Mouse (Mus musculus) urinary bladder, postnatal 10 days (tissue): ENCODE results near the gene Frrs1.

Experiments
- DNase-seq: peaks from one replicate; pipeline ENCODE4 v3.0.0; 2022; ENCODE audit warnings: low spot score

The Frrs1 gene

DNA sequence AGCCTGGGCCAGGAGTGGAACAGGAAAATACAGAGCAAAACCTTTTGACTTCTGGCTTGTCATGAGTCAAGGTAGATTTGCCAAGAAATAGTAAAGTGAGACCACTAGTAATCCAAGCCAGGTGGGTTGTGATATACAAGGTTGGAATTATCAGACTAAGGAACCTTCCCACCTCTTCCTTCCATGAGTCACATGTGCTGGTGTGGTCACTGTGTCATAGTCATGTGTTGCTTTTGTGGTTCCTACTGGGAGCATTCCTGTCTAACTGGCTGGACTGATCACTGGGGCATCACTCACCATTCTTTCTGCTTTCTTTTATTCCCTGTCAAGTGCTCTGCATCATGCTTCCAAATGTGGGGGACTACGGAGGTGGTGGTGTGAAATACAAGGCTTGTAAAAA, 11.2 kb upstream of the Frrs1 start:
- DNase-seq = no peak

DNA sequence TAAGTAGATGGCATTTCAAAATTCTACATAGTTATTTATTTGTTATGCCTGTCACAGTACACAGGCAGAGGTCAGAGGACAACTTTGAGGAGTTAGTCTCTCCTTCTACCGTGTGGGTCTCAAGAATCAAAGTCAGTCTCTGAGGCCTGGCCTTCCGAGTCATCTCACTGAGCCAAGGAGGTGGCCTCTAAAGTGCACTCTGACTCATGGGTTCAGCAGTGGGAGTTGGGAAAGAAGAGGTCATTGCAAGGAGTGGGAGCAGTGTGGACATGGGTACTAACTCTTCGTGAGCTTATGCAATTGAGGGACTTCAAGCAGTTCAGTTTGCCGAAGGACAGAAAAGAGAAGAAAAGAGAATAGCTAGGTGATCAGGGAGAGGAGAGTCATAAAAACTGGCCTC, 10.3 kb upstream of the Frrs1 start:
- DNase-seq = no peak

DNA sequence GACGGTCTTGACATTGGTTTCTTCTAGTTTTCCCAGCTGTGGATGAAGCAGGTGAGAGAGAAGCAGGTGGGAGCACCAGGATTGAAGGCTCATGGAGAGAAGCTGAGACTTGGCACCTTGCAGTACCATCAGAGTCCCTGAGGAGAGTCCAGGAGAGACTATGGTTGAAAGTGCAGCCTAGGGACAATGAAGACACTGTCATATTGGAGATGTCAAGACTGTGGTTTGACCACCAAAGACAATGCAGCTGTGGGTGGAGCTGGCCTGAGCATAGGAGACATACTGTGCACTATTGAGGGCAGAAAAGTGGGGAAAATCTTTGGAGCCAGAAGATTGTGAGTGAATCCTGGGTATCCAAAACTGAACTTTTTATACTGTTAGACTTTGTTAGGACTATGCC, 8.9 kb upstream of the Frrs1 start:
- DNase-seq = no peak

DNA sequence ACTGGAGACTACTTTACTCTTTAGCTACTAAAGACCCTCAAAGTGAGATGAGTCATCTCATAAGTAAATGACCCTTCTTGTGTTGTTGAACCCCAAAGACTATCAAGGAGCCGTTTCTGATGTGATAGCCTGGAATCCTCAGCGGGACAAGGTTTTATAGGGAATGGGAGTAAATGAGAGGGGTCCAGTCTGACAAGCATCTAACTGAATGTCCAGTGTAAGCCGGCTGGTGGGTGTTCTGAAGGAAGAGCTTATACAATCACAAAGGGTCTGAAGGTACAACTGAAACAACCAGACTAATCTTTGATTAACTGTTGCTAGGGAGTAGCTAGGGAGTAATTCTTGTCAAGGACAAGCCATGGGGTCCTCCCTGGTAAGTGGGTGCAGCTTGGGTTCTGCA, 6.8 kb upstream of the Frrs1 start:
- no peak for DNase-seq

DNA sequence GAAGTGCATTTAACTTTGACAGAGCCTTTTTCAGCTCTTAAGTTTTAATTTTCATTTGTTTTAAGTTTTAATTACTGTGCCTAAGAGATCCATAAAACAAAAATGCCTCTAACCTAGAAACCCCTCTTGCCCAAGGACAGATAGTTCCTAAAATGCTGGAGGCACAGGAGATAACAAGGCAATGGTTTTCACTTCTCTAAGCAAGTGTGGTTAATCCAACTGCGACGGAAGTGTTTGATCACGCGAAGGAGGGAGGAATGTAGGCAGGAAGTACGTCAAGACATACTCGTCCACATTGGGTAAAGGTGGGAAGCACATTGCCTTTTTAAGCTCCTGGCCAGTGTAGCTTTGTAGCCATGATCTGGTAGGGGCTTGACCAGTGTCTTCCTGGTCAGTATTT, 1.7 kb upstream of the Frrs1 start:
- no peak for DNase-seq

DNA sequence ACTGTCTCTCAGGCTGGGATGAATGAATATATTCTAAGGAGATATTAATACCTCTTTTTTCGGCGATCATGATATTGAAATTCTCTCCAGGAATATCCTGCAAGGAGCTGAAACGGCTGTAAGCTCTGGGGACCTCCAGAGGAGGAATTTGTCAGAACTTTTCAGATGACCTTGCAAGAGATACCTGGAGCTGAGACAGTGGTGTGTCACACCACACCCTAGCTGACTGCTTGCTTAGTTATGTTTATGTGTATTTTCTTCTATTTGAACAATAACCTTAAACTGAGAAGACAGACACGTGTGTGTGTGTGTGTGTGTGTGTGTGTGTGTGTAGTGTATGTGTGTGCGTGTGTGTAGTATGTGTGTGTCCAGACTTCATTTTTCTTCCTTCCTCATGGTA, 488 bp downstream of the Frrs1 start:
- DNase-seq = no peak

DNA sequence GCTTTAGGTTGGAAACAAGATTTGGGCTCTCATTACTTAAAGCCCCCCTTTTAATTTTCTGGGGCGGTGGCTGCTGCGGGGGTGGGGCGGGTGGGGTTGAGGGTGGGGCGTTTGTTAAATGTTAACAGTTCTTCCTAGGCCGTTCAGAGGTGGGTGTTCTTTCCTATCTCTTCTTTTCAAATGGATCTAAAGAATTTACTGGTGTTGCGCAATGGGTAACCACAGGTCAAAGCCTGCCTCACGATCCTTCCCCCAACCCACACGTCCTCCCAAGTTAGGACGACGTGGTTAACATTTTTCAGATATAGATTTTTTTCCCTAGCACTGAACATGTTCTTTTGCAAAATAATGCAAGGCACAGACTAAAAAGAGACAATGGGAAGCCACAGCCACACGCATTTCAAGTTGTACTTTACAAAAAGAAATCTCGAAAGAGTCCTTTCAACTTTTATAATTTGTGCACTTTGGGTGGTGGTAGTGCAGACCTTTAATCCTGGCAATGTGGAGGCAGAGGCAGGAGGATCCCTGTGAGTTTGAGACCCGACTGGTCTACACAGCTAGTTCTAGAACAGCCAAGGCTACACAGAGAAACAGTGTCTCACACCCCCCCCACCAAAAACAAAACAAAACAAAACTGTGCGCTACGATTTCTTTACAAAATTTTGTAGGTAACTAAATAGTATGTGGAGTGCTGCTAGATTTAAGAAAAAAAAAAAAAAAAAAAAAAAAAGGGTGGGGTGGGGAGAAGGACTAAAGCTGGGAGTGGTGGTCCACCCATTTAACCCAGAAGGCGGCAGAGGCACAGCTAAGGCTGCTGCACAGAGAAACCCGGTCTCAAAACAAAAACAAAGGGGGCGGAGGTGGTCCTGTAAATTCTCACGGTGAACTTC, 1.3 kb downstream of the Frrs1 start:
- DNase-seq = no peak

DNA sequence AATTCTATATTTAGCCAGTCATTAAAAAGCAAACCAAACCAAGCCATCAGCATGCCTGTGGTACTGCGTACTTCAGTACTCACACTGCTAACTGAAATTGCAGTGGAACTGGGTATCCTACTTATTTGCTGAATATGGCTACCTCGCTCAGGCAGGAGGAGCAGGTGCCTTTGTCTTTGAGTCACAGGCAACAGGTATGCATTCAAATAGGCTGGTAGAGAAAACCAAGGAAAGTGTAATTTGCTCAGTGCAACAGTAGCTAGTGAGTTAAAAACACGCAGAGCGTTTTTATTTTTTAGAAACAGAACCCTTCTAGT, 1.9 kb downstream of the Frrs1 start:
- no peak for DNase-seq

DNA sequence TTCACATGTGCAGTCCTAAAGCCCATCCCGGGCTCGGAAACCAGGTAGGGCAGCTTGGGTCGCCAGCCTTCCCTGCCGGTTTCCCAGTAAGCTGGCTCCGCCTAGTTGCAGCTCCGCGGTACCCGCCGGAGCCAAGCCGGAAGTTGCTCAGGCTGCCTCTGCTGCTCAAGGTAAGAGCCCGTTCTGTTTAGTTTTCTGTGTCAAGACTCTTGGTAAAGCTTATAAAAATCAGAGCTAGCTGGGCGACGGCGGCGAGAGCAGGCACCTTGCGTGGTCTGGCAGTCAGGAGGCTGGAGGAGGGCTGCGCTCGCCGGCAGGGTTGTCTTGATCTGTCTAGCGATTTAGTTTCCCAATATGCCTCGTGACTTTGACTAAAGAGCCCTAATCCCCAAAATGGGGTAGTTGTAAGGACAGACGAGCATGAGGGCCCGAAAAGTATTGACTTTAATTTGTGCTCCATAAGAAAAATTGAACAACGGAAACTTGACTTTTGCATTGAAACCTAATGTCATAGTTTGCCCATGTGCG, 2.3 kb downstream of the Frrs1 start:
- DNase-seq = no peak

DNA sequence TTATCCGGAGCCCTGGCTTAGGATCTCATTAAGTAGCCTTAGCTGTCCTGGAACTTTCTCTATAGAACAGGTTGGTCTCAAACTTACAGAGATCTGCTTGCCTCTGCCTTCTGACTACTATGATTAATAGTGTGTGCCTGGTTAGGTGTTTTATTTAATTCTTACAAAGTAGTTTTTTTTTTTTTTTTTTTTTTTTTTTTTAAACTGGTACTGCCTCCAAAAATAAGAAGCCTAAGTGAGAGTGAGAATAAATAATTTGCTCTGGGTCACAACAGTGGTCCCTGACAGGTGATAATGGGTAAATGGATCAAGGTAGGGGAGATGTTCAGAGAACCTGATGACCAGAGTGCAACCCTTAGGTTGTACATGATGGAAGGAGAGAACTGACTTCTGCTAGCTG, 3.4 kb downstream of the Frrs1 start:
- no peak for DNase-seq

DNA sequence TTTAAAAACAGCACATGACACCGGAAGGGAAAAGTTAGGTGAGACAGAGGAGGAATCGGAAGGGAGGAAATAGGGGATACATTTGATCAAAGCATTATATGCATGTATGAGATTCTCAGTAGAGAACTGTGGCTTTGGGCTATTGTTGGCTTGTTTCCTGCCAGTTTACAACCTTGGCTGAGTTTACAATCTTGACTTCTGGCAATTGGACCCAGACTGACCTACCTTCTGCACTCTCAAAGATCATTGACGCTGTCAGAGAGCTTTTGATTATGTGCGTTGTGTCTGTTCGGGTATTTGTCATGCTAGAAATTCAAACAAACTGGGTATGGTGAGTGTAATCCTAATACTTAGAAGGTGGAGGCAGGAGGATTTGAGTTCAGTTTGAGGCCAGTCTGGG, 5.2 kb downstream of the Frrs1 start:
- DNase-seq = no peak

DNA sequence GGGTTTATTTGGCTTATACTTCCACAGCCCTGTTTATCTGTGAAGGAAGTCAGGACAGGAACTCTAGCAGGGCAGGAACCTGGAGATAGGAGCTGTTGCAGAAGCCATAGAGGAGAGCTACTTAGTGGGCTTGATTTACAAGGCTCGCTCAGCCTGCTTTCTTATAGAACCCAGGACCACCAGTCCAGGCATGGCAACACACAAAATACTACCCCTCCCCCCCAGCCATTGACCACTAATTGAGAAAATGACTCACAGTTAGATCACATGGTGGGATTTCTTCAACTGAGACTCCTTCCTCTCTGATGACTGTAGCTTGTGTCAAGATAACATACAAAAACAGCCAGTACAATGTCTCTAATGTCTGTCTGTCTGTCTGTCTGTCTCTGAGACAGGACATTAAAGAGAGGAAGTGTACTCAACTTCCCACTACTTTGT, 6.0 kb downstream of the Frrs1 start:
- no peak for DNase-seq

DNA sequence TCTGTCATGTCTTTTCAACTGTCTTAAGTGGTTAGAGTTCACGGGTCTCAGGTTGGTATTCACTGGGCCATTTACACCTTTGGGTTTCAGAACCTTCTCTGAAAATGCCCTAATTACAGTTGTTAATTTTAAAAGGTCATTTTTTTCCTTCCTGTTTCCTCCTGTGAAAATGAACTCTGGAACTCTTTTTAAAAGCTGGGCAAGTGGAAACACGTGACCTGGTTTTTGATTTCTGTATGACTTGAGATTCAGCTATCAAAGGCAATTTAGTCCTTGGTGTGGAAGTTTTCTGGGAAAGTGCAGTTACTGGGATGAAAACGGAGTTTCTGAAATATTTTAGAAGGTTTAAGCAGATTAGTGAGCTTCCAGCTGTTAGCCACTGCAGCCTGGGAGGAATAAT, 11.1 kb downstream of the Frrs1 start:
- no peak for DNase-seq

DNA sequence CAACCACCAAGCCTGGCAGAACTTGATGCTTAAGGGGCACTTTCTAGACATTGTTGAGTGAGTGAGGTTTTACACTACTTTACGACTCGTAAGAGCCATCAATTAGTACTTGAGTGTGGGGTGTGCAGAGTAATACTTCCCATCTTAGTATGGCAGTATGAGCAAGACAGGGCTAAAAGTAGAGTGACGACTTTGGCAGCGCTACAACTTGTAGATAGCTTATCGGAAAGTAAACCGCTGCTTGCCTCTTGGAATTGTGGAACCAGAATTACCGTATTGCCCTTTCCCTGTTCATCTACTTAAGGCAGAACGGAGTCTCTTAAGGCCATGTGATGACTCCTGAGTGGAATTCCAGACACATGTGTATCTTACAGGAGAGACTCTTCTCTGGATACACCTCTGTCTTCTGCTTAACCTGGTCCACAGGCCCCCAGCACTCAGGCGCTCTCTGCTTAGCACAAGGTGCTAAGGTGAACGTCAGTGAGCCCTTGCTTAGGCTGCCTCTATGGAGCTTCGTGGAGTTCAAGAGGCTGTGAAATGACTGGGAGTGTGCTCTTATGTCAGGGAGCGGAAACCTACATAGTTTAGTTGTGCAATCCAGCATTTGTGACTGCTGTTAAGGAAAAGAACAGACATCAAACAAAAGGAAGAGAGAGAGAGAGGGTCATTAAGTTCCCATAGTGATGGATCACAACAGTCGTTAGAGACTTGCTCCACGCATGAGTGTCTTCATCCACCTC, 23.1 kb downstream of the Frrs1 start:
- no peak for DNase-seq

DNA sequence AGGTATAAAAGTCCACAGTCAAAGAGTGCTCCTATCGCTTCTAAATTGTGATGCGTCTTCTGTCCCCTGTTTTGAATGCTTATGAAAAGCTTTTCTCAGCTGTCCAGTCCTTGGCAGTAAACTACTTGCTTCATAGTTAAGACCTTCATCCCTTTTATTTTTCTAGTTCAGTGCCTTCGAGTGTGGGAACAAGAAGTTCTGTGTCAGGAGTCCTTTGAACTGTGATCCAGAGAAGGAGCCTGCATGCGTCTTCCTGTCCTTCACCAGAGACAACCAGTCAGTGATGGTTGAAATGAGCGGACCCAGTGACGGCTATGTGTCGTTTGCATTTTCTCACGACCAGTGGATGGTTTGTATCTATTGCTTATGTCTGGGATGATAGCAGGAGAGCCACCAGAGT, 25.7 kb downstream of the Frrs1 start:
- DNase-seq = no peak

DNA sequence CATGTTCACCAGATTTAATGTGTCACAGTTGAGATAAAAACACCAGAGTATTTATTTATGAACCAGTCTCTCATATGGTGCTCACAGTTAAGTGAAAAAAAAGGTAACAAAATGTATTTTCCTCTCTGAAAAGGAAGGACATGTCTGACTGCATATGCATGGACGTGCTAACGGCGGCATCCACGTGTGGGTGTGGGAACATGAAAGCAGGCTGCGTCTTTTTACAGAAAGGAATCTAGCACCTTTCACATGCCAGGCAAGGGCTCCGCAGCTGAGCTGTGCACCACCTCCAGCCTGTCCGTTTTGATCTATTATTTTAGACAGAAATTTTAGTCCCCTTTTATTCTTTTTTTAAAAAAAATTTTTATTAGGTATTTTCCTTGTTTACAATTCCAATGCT, 30.1 kb downstream of the Frrs1 start:
- DNase-seq = no peak

DNA sequence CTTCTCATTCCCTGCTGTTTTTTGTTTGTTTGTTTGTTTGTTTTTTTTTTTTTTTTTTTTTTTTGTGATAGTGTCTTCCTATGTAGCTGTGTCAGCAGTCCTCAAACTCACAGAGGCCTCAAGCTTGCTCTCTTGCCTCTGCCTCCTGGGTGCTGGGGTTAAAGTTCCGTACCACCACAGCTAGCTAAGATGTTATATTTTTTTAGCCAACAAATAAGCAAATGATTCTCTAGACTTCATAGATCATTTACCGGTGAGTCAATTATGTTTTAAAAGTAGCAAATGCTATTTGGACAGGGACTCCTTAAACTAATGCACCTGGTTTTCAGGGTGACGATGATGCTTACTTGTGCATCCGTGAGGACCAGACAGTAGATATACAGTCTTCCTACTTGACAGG, 31.3 kb downstream of the Frrs1 start:
- DNase-seq = no peak

DNA sequence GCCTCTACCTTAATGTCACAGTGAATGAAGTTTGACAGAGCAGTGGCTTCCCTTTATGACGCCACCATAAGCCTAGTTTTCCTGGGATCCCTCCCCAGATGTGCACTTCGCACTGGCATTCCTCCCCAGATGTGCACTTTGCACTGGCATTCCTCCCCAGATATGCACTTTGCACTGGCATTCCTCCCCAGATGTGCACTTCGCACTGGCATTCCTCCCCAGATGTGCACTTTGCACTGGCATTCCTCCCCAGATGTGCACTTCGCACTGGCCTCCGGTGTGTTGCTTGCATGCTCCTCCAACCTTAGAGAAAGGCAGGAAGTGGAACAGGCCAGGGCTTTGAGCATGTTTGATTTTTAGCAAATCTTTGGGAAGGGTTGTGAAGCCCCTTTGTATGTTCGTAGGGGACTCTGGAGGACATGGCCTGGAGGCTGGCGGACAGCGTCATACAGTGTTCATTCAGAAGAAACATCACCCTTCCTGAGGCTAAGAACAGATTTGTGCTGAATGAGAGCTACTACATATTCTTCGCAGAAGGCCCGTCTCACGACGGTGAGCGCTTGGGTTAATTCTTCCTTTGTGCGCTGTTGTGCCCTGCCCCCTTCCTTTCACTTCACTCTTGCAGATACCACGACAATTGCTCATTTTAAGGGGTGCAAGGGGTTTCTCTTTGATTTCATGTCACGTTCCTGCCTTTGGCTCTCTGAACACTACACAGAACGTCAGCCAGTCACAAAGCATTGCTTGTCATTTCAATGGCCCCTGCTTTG, 32.4 kb downstream of the Frrs1 start:
- DNase-seq = no peak

DNA sequence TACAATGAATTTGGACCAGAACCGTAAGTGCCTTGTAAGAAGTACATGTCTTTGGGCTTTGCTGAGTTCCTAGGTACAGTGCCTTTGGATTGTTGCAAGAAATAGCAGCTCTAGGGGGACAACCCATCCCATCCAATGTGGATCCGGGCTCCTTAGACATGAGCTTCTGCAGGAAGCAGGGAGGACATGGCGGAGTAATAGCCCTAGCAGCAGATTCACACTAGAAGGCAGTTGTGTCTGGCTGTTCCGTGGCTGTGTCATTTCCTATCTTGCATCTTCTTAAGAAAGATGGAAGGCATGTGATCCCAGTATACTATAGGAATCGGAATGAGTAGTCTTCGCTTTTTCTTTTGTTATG, 32.9 kb downstream of the Frrs1 start:
- DNase-seq = no peak

DNA sequence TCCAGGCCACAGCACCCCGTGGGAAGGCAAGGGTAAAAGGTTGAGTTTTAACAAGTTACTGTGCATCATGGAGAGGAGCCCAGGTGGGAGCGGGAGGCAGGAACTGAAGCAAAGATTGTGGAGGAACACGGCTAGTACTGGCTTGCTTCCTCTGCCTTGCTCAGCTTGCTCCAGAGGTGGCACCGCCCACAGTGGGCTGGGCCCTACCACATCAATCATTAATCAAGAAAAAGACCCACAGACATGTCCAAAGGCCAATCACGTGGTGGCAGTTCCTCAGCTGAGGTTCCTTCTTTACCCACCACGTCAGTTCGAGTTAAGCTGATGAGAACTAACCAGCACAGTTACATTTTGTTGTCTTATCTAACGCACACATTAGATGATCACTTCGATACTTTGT, 33.6 kb downstream of the Frrs1 start:
- DNase-seq = no peak

DNA sequence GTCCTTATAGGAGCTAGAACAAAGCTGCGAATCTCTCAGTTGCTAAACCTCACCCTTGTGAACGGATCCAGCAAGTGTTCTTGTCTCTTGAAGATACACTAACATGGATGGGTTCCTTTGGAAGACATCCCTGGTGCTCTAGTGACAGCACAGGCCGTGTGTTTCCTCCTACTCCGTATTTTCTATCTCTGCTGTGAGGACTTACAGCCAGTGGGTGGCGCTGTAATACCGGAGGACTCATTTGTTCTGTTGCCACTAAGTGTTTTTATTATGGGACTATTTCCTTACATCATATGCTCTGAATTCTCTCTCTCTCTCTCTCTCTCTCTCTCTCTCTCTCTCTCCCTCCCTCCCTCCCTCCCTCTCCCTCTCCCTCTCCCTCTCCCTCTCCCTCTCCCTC, 44.9 kb downstream of the Frrs1 start:
- no peak for DNase-seq

DNA sequence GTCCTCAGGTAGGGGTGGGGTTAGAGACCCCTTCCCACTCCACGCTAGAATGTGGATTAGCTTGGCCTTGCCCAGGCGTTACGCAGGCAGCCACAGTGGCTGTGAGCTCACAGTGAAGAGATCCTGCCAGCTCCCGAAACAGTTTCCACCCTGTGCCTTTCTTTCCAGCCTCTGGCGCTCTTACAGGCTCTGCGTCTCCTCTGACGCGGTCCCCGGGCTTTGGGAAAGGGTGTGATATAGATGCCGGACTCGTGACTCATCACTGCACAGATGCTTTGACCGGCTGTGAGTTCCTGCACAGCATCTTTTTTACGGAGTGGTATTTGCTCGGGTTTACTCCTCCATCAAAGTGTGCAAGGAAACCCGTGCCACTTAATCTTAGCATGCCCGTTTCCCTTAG, 46.6 kb downstream of the Frrs1 start:
- DNase-seq = no peak

DNA sequence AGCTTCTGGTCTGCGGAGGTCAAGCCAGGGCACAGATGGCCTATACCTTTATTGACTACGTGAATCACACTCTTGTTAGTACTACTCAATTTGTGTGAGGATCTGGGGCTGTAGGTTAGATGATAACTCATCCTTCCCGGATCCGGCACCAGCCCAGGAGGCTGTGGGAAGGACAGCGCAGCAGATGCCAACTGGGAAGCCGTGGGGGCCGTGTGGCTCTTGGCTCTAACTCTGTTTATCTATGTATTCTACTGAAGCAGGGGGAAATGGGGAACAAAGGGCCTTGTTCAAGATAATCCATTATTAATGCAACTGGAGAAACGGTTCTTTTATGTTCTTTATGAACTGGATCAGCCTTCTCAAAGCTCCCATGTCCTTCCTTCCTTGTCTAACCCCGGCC, 47.3 kb downstream of the Frrs1 start:
- DNase-seq = no peak
